Mouse (Mus musculus) thymus, adult 2 months (tissue): ENCODE results near the gene Pole. TPM values are rescaled to one million over a fixed set of nuclear protein-coding genes. Genes with fewer than 3 reads are reported as not detected.

Experiments
- DNase-seq: peaks from one replicate; pipeline ENCODE4 v3.0.0; 2021
- H3K27ac ChIP-seq: fragments of 200-500 bp; 2 replicates; pipeline ENCODE4 v1.5.1; 2012; ENCODE audit warnings: low read length, control low read depth; ENCODE audit not compliant: control insufficient read depth, insufficient read depth
- H3K27me3 ChIP-seq: fragments of 200-500 bp; 2 replicates; pipeline ENCODE4 v1.6.1; 2012; ENCODE audit warnings: mild to moderate bottlenecking, low read length, moderate library complexity, mixed read lengths; ENCODE audit not compliant: control insufficient read depth, insufficient read depth
- H3K36me3 ChIP-seq: fragments of 200-500 bp; 2 replicates; pipeline ENCODE4 v1.6.1; 2012; ENCODE audit warnings: mild to moderate bottlenecking, low read length, moderate library complexity; ENCODE audit not compliant: control insufficient read depth, insufficient read depth
- H3K4me1 ChIP-seq: fragments of 200-500 bp; replicated peaks from 2 replicates; pipeline ENCODE4 v1.6.1; 2012; ENCODE audit warnings: low read length; ENCODE audit not compliant: control insufficient read depth, insufficient read depth
- H3K4me3 ChIP-seq: fragments of 200-500 bp; 2 replicates; pipeline ENCODE4 v1.5.1; 2012; ENCODE audit warnings: mild to moderate bottlenecking, low read length, control low read depth, moderate library complexity; ENCODE audit not compliant: control insufficient read depth, insufficient read depth
- CTCF ChIP-seq: fragments of 200-500 bp; IDR thresholded peaks from 2 replicates; pipeline ENCODE4 v1.5.1; 2012; ENCODE audit warnings: mild to moderate bottlenecking, control low read depth, low read length, moderate library complexity, borderline replicate concordance; ENCODE audit not compliant: control insufficient read depth, poor library complexity, insufficient read depth; ENCODE audit errors: extremely low read depth
- POLR2A ChIP-seq: fragments of 200-500 bp; IDR thresholded peaks from 2 replicates; pipeline ENCODE4 v1.6.1; 2012; ENCODE audit warnings: mild to moderate bottlenecking, low read length, control low read depth, moderate library complexity; ENCODE audit not compliant: control insufficient read depth, poor library complexity, insufficient read depth; ENCODE audit errors: extremely low read depth
- WGBS: fragments of 180-500 bp; shearing (Covaris S2); methylation state at CpG from one replicate; pipeline ENCODE4 v1.1.7; 2018; 5-methylcytosine and 5-hydroxymethylcytosine counted together
- polyA plus RNA-seq: library from polyadenylated mRNA; depleted of rRNA; stranded (reverse); fragments of >200 nt; gene quantifications from 2 replicates; pipeline ENCODE4 v1.2.3, GENCODE M21; 2012

Pole gene
- polyA plus RNA-seq, 1 experiment: 27.5 TPM

DNA sequence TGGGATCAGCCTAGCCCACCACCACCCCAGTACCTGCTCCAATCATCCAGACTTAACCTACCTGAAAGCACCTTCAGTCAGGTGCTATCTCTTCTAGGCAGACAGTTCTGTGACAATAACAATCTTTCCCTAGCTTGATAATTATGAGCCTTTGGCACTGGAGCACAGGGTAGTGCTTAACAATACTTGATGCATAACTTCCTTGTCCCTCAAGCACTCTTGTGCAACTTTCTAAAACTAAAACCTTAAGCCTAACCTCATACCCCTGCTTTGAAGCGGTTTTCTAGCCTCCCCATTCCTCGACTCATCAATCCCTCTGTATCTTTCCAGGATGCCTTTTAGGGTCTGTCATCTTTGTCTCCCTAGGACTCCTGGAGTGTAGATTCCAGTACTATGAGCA is 11.3 kb upstream of the Pole start:
- 57% methylated on average over 2 of the region's 2 CpGs for WGBS
- Histone ChIP-seq H3K4me3 (no peak overlapping the region), H3K27me3 (no peaks in the 10 kb centered on the region), H3K27ac (no peak overlapping the region), H3K4me1 (no peaks in the 10 kb centered on the region), H3K36me3 (no peaks in the 10 kb centered on the region)
- no peak for TF ChIP-seq CTCF
- no peak for TF ChIP-seq POLR2A
- DNase-seq: no peak

DNA sequence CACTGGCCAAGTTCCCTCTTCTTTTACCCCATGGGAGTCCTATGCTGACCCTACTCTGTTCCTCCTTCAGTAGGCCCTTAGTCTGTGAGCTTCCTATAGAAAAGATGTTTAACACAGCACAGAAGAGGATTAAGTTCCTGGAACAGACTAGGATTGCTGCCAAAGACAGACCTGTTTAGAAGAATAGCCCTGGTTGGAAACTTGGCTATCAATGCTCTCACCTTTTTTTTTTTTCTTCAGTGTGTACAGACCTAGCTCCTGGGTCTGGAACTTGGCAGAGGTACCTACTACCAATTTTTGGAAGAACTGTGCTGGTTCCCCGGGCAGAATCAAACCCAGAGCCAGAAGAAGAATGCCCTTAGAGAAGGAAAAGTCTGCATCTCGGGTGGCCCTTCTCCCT is 9.7 kb upstream of the Pole start:
- H3K27me3 ChIP-seq: no peaks in the 10 kb centered on the region
- TF ChIP-seq CTCF (no peak), POLR2A (no peak)
- no peaks in the 10 kb centered on the region for H3K36me3 ChIP-seq
- no peak for DNase-seq
- H3K4me3 ChIP-seq: no peak overlapping the region
- no peaks in the 10 kb centered on the region for H3K4me1 ChIP-seq
- H3K27ac ChIP-seq: no peak overlapping the region
- 96% methylated on average over 2 of the region's 2 CpGs for WGBS

DNA sequence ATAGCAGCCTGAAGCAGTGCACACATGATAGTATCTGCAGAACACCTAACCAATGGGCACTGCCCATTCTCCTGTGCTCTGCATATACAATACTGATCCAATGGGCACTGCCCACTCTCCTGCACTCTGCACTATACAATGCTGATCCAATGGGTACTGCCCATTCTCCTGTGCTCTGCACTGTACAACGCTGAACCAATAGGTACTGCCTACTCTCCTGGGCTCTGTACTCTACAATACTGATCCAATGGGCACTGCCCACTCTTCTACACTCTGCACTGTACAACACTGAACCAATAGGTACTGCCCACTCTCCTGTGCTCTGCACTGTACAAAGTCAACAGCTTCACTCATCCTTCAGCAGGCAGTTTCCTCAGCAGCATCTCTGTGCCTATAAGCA is 9.2 kb upstream of the Pole start:
- TF ChIP-seq CTCF (no peak), POLR2A (no peak)
- 94% methylated on average over 1 of the region's 1 CpGs for WGBS
- H3K4me3 ChIP-seq: no peak overlapping the region
- no peak overlapping the region for H3K27ac ChIP-seq
- H3K36me3 ChIP-seq: no peaks in the 10 kb centered on the region
- H3K4me1 ChIP-seq: no peaks in the 10 kb centered on the region
- no peak for DNase-seq
- H3K27me3 ChIP-seq: no peaks in the 10 kb centered on the region

DNA sequence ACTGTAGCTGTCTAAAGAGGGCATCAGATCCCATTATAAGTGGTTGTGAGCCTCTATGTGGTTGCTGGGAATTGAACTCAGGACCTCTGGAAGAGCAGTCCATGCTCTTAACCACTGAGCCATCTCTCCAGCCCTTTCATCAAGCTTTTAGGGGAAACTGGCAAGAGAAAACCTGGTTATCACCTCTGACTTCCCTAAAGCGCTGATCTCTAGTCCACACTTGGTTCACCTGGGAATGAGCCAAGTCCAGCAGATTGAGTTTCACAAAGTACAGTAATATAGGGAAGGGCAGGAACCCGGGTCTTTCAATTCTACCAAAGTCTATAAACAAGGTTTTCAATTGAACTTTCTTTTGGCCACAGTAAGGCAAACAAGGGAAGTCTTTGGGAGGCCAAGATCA is 4.1 kb upstream of the Pole start:
- 92% methylated on average over 2 of the region's 2 CpGs for WGBS

DNA sequence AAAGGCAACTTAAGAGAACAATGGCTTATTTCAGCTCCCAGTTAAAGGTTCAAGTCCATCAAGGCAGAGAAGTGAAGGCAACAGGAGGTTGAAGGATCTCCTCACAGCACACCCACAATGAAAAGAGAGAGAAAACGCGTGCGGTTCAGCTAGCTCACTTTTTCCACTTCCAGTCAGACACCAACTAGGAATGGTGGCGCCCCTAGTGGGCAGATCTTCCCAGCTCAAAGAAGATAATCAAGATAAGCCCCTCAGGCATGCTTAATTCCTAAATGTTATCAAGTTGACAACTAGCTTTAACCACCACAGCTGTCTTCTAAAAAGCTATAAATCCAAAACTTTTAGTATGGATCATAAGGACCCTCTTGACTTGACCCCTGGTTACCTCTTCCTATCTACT is 1.6 kb upstream of the Pole start:
- Histone ChIP-seq H3K27ac (no peak overlapping the region), H3K36me3 (no peaks in the 10 kb centered on the region), H3K27me3 (no peaks in the 10 kb centered on the region), H3K4me3 (no peak overlapping the region), H3K4me1 (peaks cover 7% of the 10 kb centered on the region)
- no peak for TF ChIP-seq CTCF
- TF ChIP-seq POLR2A: no peak
- under 1% methylated on average over 4 of the region's 4 CpGs for WGBS
- peak; percentile 74 for DNase-seq

More for the DNA sequence above, 4.1 kb upstream of the Pole start:
- Histone ChIP-seq H3K36me3 (no peaks in the 10 kb centered on the region), H3K4me3 (no peak overlapping the region), H3K27ac (no peak overlapping the region), H3K27me3 (no peaks in the 10 kb centered on the region), H3K4me1 (peaks cover 7% of the 10 kb centered on the region)
- no peak for DNase-seq
- no peak for TF ChIP-seq POLR2A

DNA sequence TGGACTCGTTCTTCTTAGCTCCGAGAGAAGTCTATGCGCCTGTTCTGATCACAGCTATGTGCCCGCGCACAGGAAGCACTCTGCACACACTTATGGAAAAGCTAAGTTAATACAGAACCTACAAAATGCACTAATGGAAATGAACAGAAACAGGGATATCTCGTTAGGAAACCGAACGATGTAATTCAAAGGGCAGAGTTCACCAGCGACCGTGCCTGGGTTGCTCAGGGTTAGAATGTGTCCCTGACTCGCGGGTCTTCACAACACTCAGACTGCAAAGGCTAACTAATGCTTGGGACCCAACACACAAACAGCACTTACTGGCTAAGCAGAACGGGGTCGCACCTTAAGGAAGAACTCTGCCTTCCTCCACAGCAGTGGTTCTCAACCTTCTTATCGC is 950 bp upstream of the Pole start:
- Histone ChIP-seq H3K27me3 (no peaks in the 10 kb centered on the region), H3K4me3 (0 out of 2 replicates have a peak overlapping the region, but pooled peaks have one; percentile 5), H3K36me3 (no peaks in the 10 kb centered on the region; the same call in 1 of the 2 replicates), H3K27ac (no peak overlapping the region), H3K4me1 (peaks cover 7% of the 10 kb centered on the region)
- DNase-seq: peak; percentile 3
- TF ChIP-seq POLR2A: no peak
- no peak for TF ChIP-seq CTCF
- under 1% methylated on average over 15 of the region's 15 CpGs for WGBS

DNA sequence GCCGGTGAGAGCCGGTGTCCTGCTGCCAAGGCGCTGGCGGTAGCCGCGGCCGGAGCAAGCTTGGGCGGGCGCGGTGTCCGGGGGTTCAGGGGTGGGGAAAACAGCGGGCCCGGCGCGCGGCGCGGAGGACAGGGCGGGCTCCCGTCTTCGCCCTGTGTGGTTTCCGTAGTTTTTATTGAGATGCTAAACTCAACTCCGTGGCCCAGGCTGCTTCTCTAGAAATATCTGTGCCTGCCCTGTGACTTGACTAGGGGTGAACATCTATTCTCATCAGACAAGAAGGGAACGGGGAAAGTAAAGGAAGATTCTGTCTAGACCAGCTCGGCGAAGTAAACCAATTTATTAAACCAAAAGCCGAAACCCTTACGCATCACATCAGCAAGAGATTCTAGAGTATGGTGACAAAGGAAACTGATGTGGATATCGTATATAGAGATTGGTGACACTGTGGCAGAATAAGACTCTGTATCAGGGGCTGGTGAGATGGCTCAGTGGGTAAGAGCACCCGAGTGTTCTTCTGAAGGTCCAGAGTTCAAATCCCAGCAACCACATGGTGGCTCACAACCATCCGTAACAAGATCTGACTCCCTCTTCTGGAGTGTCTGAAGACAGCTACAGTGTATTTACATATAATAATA is 459 bp downstream of the Pole start:
- Histone ChIP-seq H3K36me3 (peaks cover 1% of the 10 kb centered on the region; the same call in 1 of the 2 replicates), H3K27me3 (no peaks in the 10 kb centered on the region), H3K4me1 (peaks cover 7% of the 10 kb centered on the region), H3K27ac (no peak overlapping the region), H3K4me3 (peak overlapping the region; percentile 71)
- TF ChIP-seq POLR2A (no peak), CTCF (no peak; the same call in 1 of the 2 replicates)
- DNase-seq: no peak
- 1% methylated on average over 29 of the region's 31 CpGs for WGBS
